Mouse (Mus musculus) megakaryocyte, embryonic 14.5 days (primary cell): ENCODE data around the gene Clptm1.

Experiments used
- FLI1 ChIP-seq: IDR thresholded peaks from 2 replicates; pipeline ENCODE4 v1.6.1; 2012; ENCODE audit warnings: low read length, inconsistent platforms, mixed read lengths
- GATA1 ChIP-seq: IDR thresholded peaks from 3 replicates; pipeline ENCODE4 v1.6.1; 2012; ENCODE audit warnings: mixed read lengths, low read length, inconsistent platforms, borderline replicate concordance

GRCm38 (mm10) chr7:19589917-19590316, 74.9 kb downstream of the Clptm1 start:
- no peak for TF ChIP-seq GATA1
- no peak for TF ChIP-seq FLI1
